Mouse (Mus musculus) CH12.LX (cell line): ENCODE measurements around the gene Nup205. TPM values are rescaled to one million over a fixed set of nuclear protein-coding genes. Genes with fewer than 3 reads are reported as not detected.

Source experiments
- DNase-seq: peaks from one replicate; pipeline ENCODE4 v3.0.0-alpha.2; 2013; ENCODE audit errors: extremely low read depth
- H3K27ac ChIP-seq: 2 replicates; pipeline ENCODE4 v1.5.1; 2012; ENCODE audit warnings: low read depth, mild to moderate bottlenecking, control low read depth, moderate library complexity; ENCODE audit not compliant: insufficient read depth
- H3K27me3 ChIP-seq: replicated peaks from 2 replicates; pipeline ENCODE3; 2012; ENCODE audit warnings: inconsistent platforms
- H3K36me3 ChIP-seq, 2 experiments: replicated peaks in 1 of 2; 2 replicates each; pipeline versions ENCODE3 to v1.6.1; 2012; ENCODE audit warnings: inconsistent platforms in 1 of 2, low read length in 1 of 2, mild to moderate bottlenecking in 1 of 2, mixed read lengths in 1 of 2, moderate library complexity in 1 of 2; ENCODE audit not compliant: control insufficient read depth in 1 of 2, insufficient read depth in 1 of 2
- H3K4me1 ChIP-seq, 2 experiments: 2 replicates each; pipeline ENCODE4 v1.6.1; 2012; ENCODE audit warnings: inconsistent platforms in 1 of 2, moderate library complexity in 1 of 2; ENCODE audit not compliant: insufficient read depth in 2 of 2, control insufficient read depth in 1 of 2
- H3K4me2 ChIP-seq: 2 replicates; pipeline ENCODE4 v1.6.1; 2012; ENCODE audit warnings: low read depth, mild to moderate bottlenecking, control low read depth; ENCODE audit not compliant: poor library complexity, insufficient read depth, severe bottlenecking
- H3K4me3 ChIP-seq, 3 experiments: fragments of 150-350 bp in 1 of 3; sonication (generic) in 1 of 3; replicated peaks in 1 of 3; 2 replicates each; pipeline versions ENCODE3 to v1.5.1; 2011 to 2012; ENCODE audit warnings: low read depth in 2 of 3, low read length in 2 of 3, mild to moderate bottlenecking in 2 of 3, moderate library complexity in 2 of 3, control low read depth in 1 of 3, improper control_type of control experiment in 1 of 3, inconsistent platforms in 1 of 3, mixed read lengths in 1 of 3; ENCODE audit not compliant: poor library complexity in 1 of 3
- H3K79me2 ChIP-seq: replicated peaks from 2 replicates; pipeline ENCODE4 v1.6.1; 2012; ENCODE audit warnings: mild to moderate bottlenecking, moderate library complexity; ENCODE audit not compliant: control insufficient read depth, poor library complexity, insufficient read depth, severe bottlenecking; ENCODE audit errors: extremely low read depth
- H3K9ac ChIP-seq: 2 replicates; pipeline ENCODE4 v1.6.1; 2012; ENCODE audit warnings: low read depth, mild to moderate bottlenecking, control low read depth, moderate library complexity; ENCODE audit not compliant: insufficient read depth
- H3K9me3 ChIP-seq: replicated peaks from 2 replicates; pipeline ENCODE3; 2012; ENCODE audit warnings: low read length, inconsistent platforms, mixed read lengths
- CHD1 ChIP-seq: IDR thresholded peaks from 2 replicates; pipeline ENCODE4 v1.6.1; 2012; ENCODE audit warnings: low read depth, low read length, improper control_type of control experiment, inconsistent platforms
- CHD2 ChIP-seq: IDR thresholded peaks from 2 replicates; pipeline ENCODE4 v1.6.1; 2011; ENCODE audit warnings: low read length, improper control_type of control experiment
- CTCF ChIP-seq, 2 experiments: IDR thresholded peaks in 1 of 2; conservative IDR thresholded peaks in 1 of 2; 2 replicates each; pipeline ENCODE4 v1.5.1; 2011 to 2012; ENCODE audit warnings: low read depth in 2 of 2, low read length in 2 of 2, improper control_type of control experiment in 1 of 2, inconsistent platforms in 1 of 2, mild to moderate bottlenecking in 1 of 2, moderate library complexity in 1 of 2
- E2F4 ChIP-seq: IDR thresholded peaks from 2 replicates; pipeline ENCODE4 v1.6.1; 2011; ENCODE audit warnings: low read depth, low read length, improper control_type of control experiment; ENCODE audit not compliant: insufficient replicate concordance
- ELF1 ChIP-seq: IDR thresholded peaks from 2 replicates; pipeline ENCODE4 v1.6.1; 2014; ENCODE audit warnings: low read depth, mild to moderate bottlenecking, inconsistent platforms, low read length, improper control_type of control experiment
- EP300 ChIP-seq: IDR thresholded peaks from 2 replicates; pipeline ENCODE4 v1.6.1; 2011; ENCODE audit warnings: low read length, improper control_type of control experiment
- GABPA ChIP-seq: IDR thresholded peaks from 2 replicates; pipeline ENCODE4 v1.6.1; 2012; ENCODE audit warnings: low read depth, low read length, improper control_type of control experiment, inconsistent platforms; ENCODE audit not compliant: insufficient replicate concordance
- HCFC1 ChIP-seq: IDR thresholded peaks from 2 replicates; pipeline ENCODE4 v1.6.1; 2012; ENCODE audit warnings: low read depth, mild to moderate bottlenecking, inconsistent platforms, low read length, improper control_type of control experiment
- IRF4 ChIP-seq: IDR thresholded peaks from 2 replicates; pipeline ENCODE4 v1.6.1; 2014; ENCODE audit warnings: low read depth, mild to moderate bottlenecking, inconsistent platforms, low read length, improper control_type of control experiment
- JUND ChIP-seq: conservative IDR thresholded peaks from 2 replicates; pipeline ENCODE4 v1.6.1; 2011; ENCODE audit warnings: low read depth, low read length, improper control_type of control experiment
- KAT2A ChIP-seq: IDR thresholded peaks from 2 replicates; pipeline ENCODE4 v1.6.1; 2012; ENCODE audit warnings: low read length, improper control_type of control experiment, inconsistent platforms; ENCODE audit not compliant: insufficient replicate concordance
- MAFK ChIP-seq: IDR thresholded peaks from 2 replicates; pipeline ENCODE4 v1.6.1; 2011; ENCODE audit warnings: low read length, improper control_type of control experiment; ENCODE audit not compliant: insufficient replicate concordance
- MAX ChIP-seq: IDR thresholded peaks from 2 replicates; pipeline ENCODE4 v1.6.1; 2011; ENCODE audit warnings: low read length, improper control_type of control experiment
- MAZ ChIP-seq: IDR thresholded peaks from 2 replicates; pipeline ENCODE4 v1.6.1; 2012; ENCODE audit warnings: low read depth, mild to moderate bottlenecking, inconsistent platforms, low read length, improper control_type of control experiment, moderate library complexity
- MXI1 ChIP-seq: IDR thresholded peaks from 2 replicates; pipeline ENCODE4 v1.6.1; 2011; ENCODE audit warnings: mild to moderate bottlenecking, low read depth, low read length, improper control_type of control experiment
- MYC ChIP-seq: IDR thresholded peaks from 2 replicates; pipeline ENCODE4 v1.6.1; 2011; ENCODE audit warnings: low read depth, mild to moderate bottlenecking, improper control_type of control experiment, low read length
- NELFE ChIP-seq: IDR thresholded peaks from 2 replicates; pipeline ENCODE4 v1.6.1; 2011; ENCODE audit warnings: low read depth, low read length, improper control_type of control experiment
- NRF1 ChIP-seq: IDR thresholded peaks from 2 replicates; pipeline ENCODE4 v1.6.1; 2014; ENCODE audit warnings: low read depth, mild to moderate bottlenecking, inconsistent platforms, low read length, improper control_type of control experiment, moderate library complexity
- PAX5 ChIP-seq: IDR thresholded peaks from 2 replicates; pipeline ENCODE4 v1.6.1; 2012; ENCODE audit warnings: low read length, inconsistent platforms, mixed read lengths
- POLR2A ChIP-seq: IDR thresholded peaks from 2 replicates; pipeline ENCODE4 v1.6.1; 2011; ENCODE audit warnings: low read depth, mild to moderate bottlenecking, improper control_type of control experiment, low read length
- RAD21 ChIP-seq: IDR thresholded peaks from 2 replicates; pipeline ENCODE4 v1.6.1; 2011; ENCODE audit warnings: low read depth, mild to moderate bottlenecking, low read length, improper control_type of control experiment, moderate library complexity
- RCOR1 ChIP-seq: conservative IDR thresholded peaks from 2 replicates; pipeline ENCODE4 v1.6.1; 2012; ENCODE audit warnings: low read depth, mild to moderate bottlenecking, inconsistent platforms, low read length, improper control_type of control experiment
- SIN3A ChIP-seq: IDR thresholded peaks from 2 replicates; pipeline ENCODE4 v1.6.1; 2012; ENCODE audit warnings: low read length, improper control_type of control experiment, inconsistent platforms
- SMC3 ChIP-seq: IDR thresholded peaks from 2 replicates; pipeline ENCODE4 v1.6.1; 2011; ENCODE audit warnings: low read depth, low read length, improper control_type of control experiment
- TBP ChIP-seq: conservative IDR thresholded peaks from 2 replicates; pipeline ENCODE4 v1.6.1; 2011; ENCODE audit warnings: low read depth, low read length, improper control_type of control experiment
- TCF12 ChIP-seq: IDR thresholded peaks from 2 replicates; pipeline ENCODE4 v1.6.1; 2014; ENCODE audit warnings: low read depth, mild to moderate bottlenecking, inconsistent platforms, low read length, improper control_type of control experiment
- UBTF ChIP-seq: IDR thresholded peaks from 2 replicates; pipeline ENCODE4 v1.6.1; 2012; ENCODE audit warnings: low read depth, mild to moderate bottlenecking, inconsistent platforms, low read length, improper control_type of control experiment, moderate library complexity
- USF1 ChIP-seq: IDR thresholded peaks from 2 replicates; pipeline ENCODE4 v1.6.1; 2014; ENCODE audit warnings: low read depth, mild to moderate bottlenecking, inconsistent platforms, low read length, improper control_type of control experiment
- ZKSCAN1 ChIP-seq: IDR thresholded peaks from 2 replicates; pipeline ENCODE4 v1.6.1; 2012; ENCODE audit warnings: low read depth, inconsistent platforms, low read length, improper control_type of control experiment, borderline replicate concordance
- ZMIZ1 ChIP-seq: IDR thresholded peaks from 2 replicates; pipeline ENCODE4 v1.6.1; 2012; ENCODE audit warnings: low read depth, mild to moderate bottlenecking, inconsistent platforms, low read length, improper control_type of control experiment
- ZNF384 ChIP-seq: IDR thresholded peaks from 2 replicates; pipeline ENCODE4 v1.6.1; 2012; ENCODE audit warnings: low read depth, low read length, improper control_type of control experiment, inconsistent platforms
- dilution Hi-C: fragments of 300-500 bp; cut with MboI; formaldehyde crosslinking; loops from 2 replicates; pipeline ENCODE4 v1.14.3; 2020; ENCODE audit warnings: low sequenced_read_pairs; ENCODE audit not compliant: extremely low pct_unique_long_range_greater_than_20kb, extremely low pct_ligation_motif_present
- in situ Hi-C: fragments of 300-500 bp; cut with MboI; formaldehyde crosslinking; loops from 3 replicates; pipeline ENCODE4 v1.14.3; 2019; ENCODE audit warnings: low sequenced_read_pairs, low pct_ligation_motif_present, low pct_unique_long_range_greater_than_20kb, mixed read lengths
- polyA plus RNA-seq: library from polyadenylated mRNA; unstranded; fragments of >175 nt; gene quantifications from 2 replicates; pipeline ENCODE4 v1.2.1, GENCODE M21; 2012; ENCODE audit warnings: low read depth; ENCODE audit not compliant: insufficient read length
- total RNA-seq, 2 experiments: library from RNA; depleted of rRNA; stranded (reverse); fragments of 300-350 nt in 1 of 2; fragments of >200 nt in 1 of 2; gene quantifications; 2 replicates each; pipeline ENCODE4 v1.2.3; 2012 to 2014

Nup205 gene
- total and polyA plus RNA-seq, 3 experiments, result 82.0 to 121 (median 108) TPM

DNA sequence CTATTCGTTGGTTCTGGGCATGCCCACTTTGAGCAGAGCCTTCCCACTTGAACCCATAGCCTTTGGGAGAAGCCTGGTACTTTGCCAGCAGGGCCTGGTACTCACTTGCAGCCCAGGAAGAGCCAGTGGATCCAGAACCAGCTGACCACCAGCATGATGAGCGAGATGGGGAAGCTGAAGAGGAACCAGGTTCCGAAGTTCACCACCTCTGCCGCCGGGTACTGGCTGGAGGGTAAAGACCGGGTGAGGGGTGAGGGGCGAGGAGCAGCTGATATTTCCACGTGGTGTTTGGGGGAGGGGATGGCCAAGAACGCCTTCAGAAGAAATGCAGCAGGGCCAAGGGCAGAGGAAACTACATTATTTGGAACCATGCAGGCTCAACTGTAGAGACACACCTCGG, 102.1 kb downstream of the Nup205 start:
- H3K4me1 ChIP-seq, result no peaks in the 10 kb centered on the region
- H3K27ac ChIP-seq, result no peak overlapping the region
- in situ Hi-C loops (no loop called here), dilution Hi-C loops (no loop called here)
- no peaks in the 10 kb centered on the region for H3K9me3 ChIP-seq
- no peak overlapping the region for H3K9ac ChIP-seq
- no peak overlapping the region for H3K4me3 ChIP-seq
- no peaks in the 10 kb centered on the region for H3K79me2 ChIP-seq
- TF ChIP-seq UBTF (no peak), ZNF384 (no peak), PAX5 (no peak), MAFK (no peak), JUND (no peak), ZKSCAN1 (no peak), NELFE (no peak), NRF1 (no peak), MYC (no peak), SMC3 (no peak), RAD21 (no peak), TCF12 (no peak), GABPA (no peak), CHD2 (no peak), POLR2A (no peak), TBP (no peak), CTCF (conservative IDR thresholded peaks at IDR 0.05 in 1 of 2, IDR thresholded peaks at IDR 0.05 in 1 of 2; ENCODE audit: low read depth in 2 of 2, low read length in 2 of 2) (no peak), ZMIZ1 (no peak), ELF1 (no peak), USF1 (no peak)
- H3K27me3 ChIP-seq, result no peaks in the 10 kb centered on the region
- no peak for DNase-seq
- peak overlapping the region; percentile 16; the same call in 1 of the 2 replicates for H3K4me2 ChIP-seq
- H3K36me3 ChIP-seq, result no peaks in the 10 kb centered on the region

GRCm38 (mm10) chr6:35288114-35288761, 111.0 kb downstream of the Nup205 start:
- dilution Hi-C loops (no loop called here), in situ Hi-C loops (no loop called here)
- H3K27me3 ChIP-seq, result no peaks in the 10 kb centered on the region
- no peak overlapping the region for H3K9ac ChIP-seq
- peaks cover 8 to 19% of the 10 kb centered on the region in 2 experiments; a peak in 3 of 4 replicates for H3K4me1 ChIP-seq
- H3K36me3 ChIP-seq, result no peaks in the 10 kb centered on the region
- H3K79me2 ChIP-seq, result no peaks in the 10 kb centered on the region
- no peak overlapping the region for H3K4me3 ChIP-seq
- DNase-seq, result peak; percentile 42
- no peak overlapping the region for H3K27ac ChIP-seq
- H3K4me2 ChIP-seq, result 0 out of 2 replicates have a peak overlapping the region, but pooled peaks have one; percentile 2
- H3K9me3 ChIP-seq, result no peaks in the 10 kb centered on the region
- no peak for TF ChIP-seq SIN3A
- no peak for TF ChIP-seq ZKSCAN1
- TF ChIP-seq MAX, result no peak
- no peak for TF ChIP-seq UBTF
- no peak for TF ChIP-seq KAT2A
- 0 out of 2 replicates have a peak, but pooled peaks have one; percentile 16 for TF ChIP-seq EP300
- TF ChIP-seq E2F4, result no peak
- TF ChIP-seq MAZ, result no peak
- no peak for TF ChIP-seq HCFC1
- no peak for TF ChIP-seq PAX5
- TF ChIP-seq CHD2, result no peak
- TF ChIP-seq JUND, result no peak
- TF ChIP-seq CHD1, result no peak
- TF ChIP-seq MXI1, result no peak
- no peak for TF ChIP-seq TBP
- TF ChIP-seq POLR2A, result no peak
- no peak for TF ChIP-seq RCOR1
- TF ChIP-seq USF1, result no peak
- no peak for TF ChIP-seq IRF4
- no peak for TF ChIP-seq MAFK
- TF ChIP-seq SMC3, result peak; percentile 26
- TF ChIP-seq ELF1, result 0 out of 2 replicates have a peak, but pooled peaks have one; percentile 12
- TF ChIP-seq ZMIZ1, result no peak
